Mouse (Mus musculus) liver, embryonic 14 days (tissue): Measurements from ENCODE around the gene Pnrc2. TPM values are rescaled to one million over a fixed set of nuclear protein-coding genes. Genes with fewer than 3 reads are reported as not detected.

Source experiments
- polyA plus RNA-seq: library from polyadenylated mRNA; depleted of rRNA; stranded (reverse); fragments of >200 nt; gene quantifications from 2 replicates; pipeline ENCODE4 v1.2.3, GENCODE M21; 2012; rRNA removed

Gene Pnrc2
- polyA plus RNA-seq = 47.9 and 52.3 TPM in 2 replicates

DNA sequence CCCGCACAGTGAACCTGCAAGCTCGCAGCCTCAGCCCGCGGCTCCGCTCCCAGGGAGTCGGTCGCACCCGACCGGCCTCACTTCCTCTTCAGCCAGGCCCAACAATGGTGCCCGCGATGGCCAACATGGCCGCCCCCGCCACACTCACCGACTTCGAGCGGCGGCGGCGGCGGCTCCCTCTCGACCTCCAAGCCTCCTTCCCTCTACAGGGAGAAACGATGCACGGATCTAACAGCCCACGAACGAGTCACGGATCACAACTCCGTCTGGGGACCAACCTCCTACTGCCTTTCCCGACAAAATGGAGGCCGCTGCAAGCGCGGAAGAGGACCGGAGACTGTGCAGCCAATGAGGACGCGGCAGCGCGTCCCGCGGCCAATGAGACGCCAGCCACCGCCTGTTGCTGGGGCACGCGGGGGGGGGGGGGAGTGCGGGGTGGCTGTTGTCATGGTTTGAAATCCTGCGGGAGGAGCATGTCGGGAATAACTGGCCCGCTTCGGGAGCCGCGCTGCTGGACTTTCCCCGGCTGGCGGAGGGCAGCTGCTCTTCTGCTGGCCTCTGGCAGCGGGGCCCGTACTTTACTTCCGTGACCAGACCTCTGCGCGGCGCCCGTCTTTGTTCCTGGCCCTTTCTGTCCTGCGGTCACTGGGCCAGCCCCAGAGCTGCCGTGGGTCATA lies at the start of gene Pnrc2:
Pnrc2 (minus strand) TSS at position 325 of the 677 bp plus-strand sequence.

DNA sequence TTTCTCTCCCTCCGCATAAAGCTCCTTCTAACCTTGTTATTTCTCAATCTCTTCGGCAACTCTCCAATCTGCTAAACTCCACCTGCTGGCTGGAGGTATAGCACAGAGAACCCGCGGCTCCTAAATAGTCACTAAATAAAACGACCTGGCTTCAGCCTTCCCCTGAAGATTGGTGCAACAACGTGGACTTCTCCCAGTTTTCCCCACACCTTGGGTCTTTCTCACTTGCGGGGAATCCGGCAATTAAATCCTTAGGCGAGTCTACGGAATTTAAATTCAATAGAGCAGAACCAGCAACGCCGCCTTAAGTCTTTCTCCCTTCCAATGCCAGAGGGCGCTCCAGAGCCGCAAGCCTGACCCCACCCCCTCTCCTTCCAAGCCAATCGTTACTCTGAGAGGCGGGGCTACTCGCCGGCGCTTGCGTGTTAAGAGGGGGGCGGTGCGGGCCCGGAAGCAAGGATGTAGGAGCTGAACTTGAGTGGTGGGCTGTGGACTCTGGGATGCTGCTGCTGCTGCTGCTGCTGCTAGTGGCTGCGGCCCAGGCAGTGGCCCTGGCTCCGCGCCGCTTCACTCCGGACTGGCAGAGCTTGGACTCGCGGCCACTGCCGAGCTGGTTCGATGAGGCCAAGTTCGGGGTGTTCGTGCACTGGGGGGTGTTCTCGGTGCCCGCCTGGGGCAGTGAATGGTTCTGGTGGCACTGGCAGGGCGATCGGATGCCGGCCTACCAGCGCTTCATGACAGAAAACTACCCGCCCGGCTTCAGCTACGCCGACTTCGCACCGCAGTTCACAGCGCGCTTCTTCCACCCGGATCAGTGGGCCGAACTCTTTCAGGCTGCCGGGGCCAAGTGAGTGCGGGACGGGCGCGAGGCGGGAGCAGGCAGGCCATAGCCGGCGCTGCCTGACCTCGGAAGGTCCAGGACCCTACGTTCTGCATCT lies 46.9 kb upstream of the Pnrc2 start, which contains the start of gene Fuca1:
Fuca1 (plus strand) TSS at position 432 of the 938 bp plus-strand sequence.

DNA sequence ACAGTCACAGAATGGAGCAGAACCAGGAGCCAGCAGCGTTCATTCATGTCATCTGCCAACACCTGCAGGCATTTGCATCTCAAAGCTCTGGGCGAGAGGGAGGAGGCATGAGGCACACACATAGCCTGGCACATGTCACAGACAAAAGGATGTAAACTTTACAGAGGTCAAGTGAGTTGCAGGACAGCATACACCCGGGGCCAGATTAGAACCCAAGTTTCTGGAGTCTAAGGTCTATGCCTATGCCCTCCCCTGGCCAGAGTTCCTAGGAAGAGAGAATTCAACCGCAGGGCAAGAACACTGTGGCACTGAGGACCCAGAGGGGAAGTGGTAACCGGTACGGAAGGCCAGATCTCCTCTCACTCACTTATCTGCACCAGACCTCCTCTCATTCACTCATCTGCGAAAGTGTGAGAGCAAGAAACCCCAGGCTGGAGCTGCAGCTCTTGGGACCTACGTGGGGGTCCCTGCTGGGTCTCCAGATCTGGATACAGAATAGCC lies 21.5 kb upstream of the Pnrc2 start, which contains the start of gene Cnr2:
Cnr2 (plus strand) TSS at position 324 of the 501 bp plus-strand sequence.

DNA sequence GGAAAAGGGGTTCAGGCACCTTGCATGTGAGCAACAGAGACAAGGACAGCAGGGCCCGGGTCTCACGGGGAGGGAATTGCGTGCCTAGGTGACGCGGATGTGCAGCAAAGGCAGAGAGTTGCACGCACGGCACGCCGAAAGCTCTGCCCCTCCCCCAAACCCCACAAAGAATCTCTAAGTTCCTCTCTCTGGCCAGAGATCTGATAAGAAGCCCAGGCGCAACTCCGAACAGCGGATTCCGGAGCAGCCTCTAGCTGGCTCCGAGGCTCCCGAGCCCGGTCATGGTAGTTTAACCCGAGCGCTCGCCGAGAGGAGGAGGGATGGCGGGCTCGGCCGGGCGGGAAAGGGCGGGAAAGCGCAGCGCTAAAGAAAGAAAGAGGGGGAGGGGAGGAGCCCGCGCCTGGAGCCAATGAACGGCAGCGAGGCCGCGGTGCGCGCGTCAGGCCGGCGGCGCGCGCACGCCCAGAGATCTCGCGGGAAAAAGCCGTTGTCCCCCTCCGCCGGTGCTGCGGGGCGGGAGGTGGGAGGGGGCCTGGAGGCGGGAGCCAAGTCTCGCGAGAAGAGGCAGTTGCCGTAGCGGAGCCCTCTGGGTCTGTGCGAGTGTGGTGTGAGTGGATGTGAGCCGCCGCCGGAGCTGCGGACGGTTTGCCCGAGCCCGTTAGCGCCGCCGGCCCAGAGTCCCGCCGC lies 18.0 kb downstream of the Pnrc2 start, which contains the start of gene Srsf10:
Srsf10 (plus strand) TSS at position 212 of the 687 bp plus-strand sequence.

Other genes starting within 250 kb of the Pnrc2 start
- 0.08 and 0.09 TPM in 2 replicates for gene Ifnlr1, start 187.6 kb downstream of the Pnrc2 start, polyA plus RNA-seq
- 1.0 and 1.1 TPM in 2 replicates for gene Il22ra1, start 145.7 kb downstream of the Pnrc2 start, polyA plus RNA-seq
- 0.07 and 0.33 TPM in 2 replicates for gene Myom3, start 114.1 kb downstream of the Pnrc2 start, polyA plus RNA-seq
- gene Srsf10, start 18.1 kb downstream of the Pnrc2 start, polyA plus RNA-seq = 50.1 and 59.1 TPM in 2 replicates
- gene Cnr2, start 21.5 kb upstream of the Pnrc2 start, polyA plus RNA-seq = 1.8 and 2.1 TPM in 2 replicates
- gene Fuca1, start 46.9 kb upstream of the Pnrc2 start, polyA plus RNA-seq = 11.9 and 12.6 TPM in 2 replicates
- gene Hmgcl, start 72.6 kb upstream of the Pnrc2 start, polyA plus RNA-seq = 44.8 and 46.2 TPM in 2 replicates
- gene Gale, start 89.9 kb upstream of the Pnrc2 start, polyA plus RNA-seq = 19.5 and 25.1 TPM in 2 replicates
- gene Lypla2, start 98.8 kb upstream of the Pnrc2 start, polyA plus RNA-seq = 24.8 and 26.6 TPM in 2 replicates
- 44.7 and 54.4 TPM in 2 replicates for gene Pithd1, start 113.4 kb upstream of the Pnrc2 start, polyA plus RNA-seq
- gene Eloa, start 147.9 kb upstream of the Pnrc2 start, polyA plus RNA-seq = 15.9 and 18.6 TPM in 2 replicates
- 859 and 885 TPM in 2 replicates for gene Rpl11, start 179.6 kb upstream of the Pnrc2 start, polyA plus RNA-seq